Mouse (Mus musculus) MEL-GATA-1-ER (cell line): ENCODE measurements around the gene Rgs19.
A peak's percentile ranks its signal among the peaks of the same experiment; 100 is the strongest.

Experiments
- DNase-seq: peaks from one replicate; pipeline ENCODE4 v3.0.0-alpha.2; 2012; ENCODE audit warnings: low read depth; ENCODE audit errors: extremely low read depth

Rgs19 gene

GRCm38 (mm10) chr2:181693339-181694280 lies at the start of gene Rgs19:
TSS of gene Rgs19 (minus strand) at chr2:181693977.
- DNase-seq = peak; percentile 78

- DNase-seq = no peak
Observed at GRCm38 (mm10) chr2:181730051-181730450, 36.3 kb upstream of the Rgs19 start.

GRCm38 (mm10) chr2:181727659-181728262 lies 34.0 kb upstream of the Rgs19 start:
- DNase-seq = no peak

- no peak for DNase-seq
Observed at GRCm38 (mm10) chr2:181722213-181722612, 28.4 kb upstream of the Rgs19 start.

- no peak for DNase-seq
Observed at GRCm38 (mm10) chr2:181721200-181721599, 27.4 kb upstream of the Rgs19 start.

GRCm38 (mm10) chr2:181720061-181720460 lies 26.3 kb upstream of the Rgs19 start:
- no peak for DNase-seq

GRCm38 (mm10) chr2:181716991-181717390 lies 23.2 kb upstream of the Rgs19 start:
- no peak for DNase-seq

- DNase-seq = no peak
Observed at GRCm38 (mm10) chr2:181715382-181715781, 21.6 kb upstream of the Rgs19 start.

- DNase-seq = peak; percentile 41
Observed at GRCm38 (mm10) chr2:181714903-181715326, 21.1 kb upstream of the Rgs19 start, which contains the start of gene Oprl1. TSS of gene Oprl1 (plus strand) at chr2:181715016.

GRCm38 (mm10) chr2:181713749-181714148 lies 20.0 kb upstream of the Rgs19 start:
- no peak for DNase-seq

GRCm38 (mm10) chr2:181706668-181707067 lies 12.9 kb upstream of the Rgs19 start:
- DNase-seq = peak; percentile 41

GRCm38 (mm10) chr2:181698241-181698640 lies 4.5 kb upstream of the Rgs19 start, which contains the start of gene Lkaaear1:
TSS of gene Lkaaear1 (minus strand) at chr2:181698442.
- no peak for DNase-seq

- no peak for DNase-seq
Observed at GRCm38 (mm10) chr2:181696801-181697420, 3.1 kb upstream of the Rgs19 start.

- no peak for DNase-seq
Observed at GRCm38 (mm10) chr2:181695776-181696175, 2.0 kb upstream of the Rgs19 start.

GRCm38 (mm10) chr2:181694581-181694980 lies 804 bp upstream of the Rgs19 start:
- no peak for DNase-seq

- no peak for DNase-seq
Observed at GRCm38 (mm10) chr2:181692304-181692703, 1.5 kb downstream of the Rgs19 start.

- DNase-seq = peak; percentile 87
Observed at GRCm38 (mm10) chr2:181691571-181691970, 2.2 kb downstream of the Rgs19 start.

GRCm38 (mm10) chr2:181691083-181691482 lies 2.7 kb downstream of the Rgs19 start:
- no peak for DNase-seq

- DNase-seq = no peak
Observed at GRCm38 (mm10) chr2:181689466-181690160, 4.2 kb downstream of the Rgs19 start.

- DNase-seq = no peak
Observed at GRCm38 (mm10) chr2:181687586-181687985, 6.2 kb downstream of the Rgs19 start.

GRCm38 (mm10) chr2:181685686-181686085 lies 8.1 kb downstream of the Rgs19 start:
- DNase-seq = no peak
